Mouse (Mus musculus) thymus, postnatal 14 days (tissue): ENCODE data around the gene Syne3.

Source experiments
- DNase-seq: peaks from one replicate; pipeline ENCODE4 v3.0.0; 2021

Gene Syne3

DNA sequence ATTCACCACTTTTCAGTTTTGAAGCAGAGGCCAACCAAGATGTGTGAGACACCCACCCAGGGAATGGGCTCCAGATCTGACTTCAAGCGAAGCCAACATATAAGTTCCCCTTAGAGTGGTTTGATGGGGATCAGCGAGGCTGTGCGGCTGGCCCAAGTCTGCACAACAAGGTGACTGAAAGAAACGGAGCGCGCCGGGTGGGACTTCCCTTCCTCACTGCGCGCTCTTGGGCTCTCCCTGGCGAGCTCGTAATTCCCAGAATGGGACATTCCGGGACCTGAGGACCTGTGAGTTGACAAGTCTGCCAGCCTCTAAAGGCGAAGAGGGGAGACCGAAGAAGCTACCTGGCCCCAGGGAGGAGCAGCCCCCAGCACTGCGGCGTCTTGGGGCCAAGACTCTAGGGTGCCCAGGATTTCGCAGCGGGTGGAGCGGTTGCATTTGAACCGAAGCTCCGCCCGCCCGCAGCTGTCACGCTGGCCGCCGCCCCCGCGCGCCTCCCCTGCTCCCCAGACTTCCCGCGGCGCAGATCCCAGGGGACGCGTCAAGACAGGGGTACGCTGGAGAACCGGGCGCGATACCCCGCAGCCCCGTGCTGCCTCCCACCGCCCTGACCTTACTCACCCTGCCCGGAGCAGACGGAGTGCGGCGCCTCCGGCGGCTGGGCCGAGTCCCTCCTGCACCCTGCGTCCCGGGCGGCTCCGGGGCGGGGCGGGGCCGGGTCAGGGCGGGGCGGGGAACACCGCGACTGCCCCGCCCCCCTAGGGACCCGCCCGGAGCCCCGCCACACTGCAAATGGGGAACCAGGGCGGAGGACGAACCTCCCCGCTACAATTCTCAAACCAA lies at the start of gene Syne3:
Gene Syne3, minus strand, starts transcription at position 440 of the 843 bp plus-strand sequence.
- DNase-seq, result peak; percentile 89

DNA sequence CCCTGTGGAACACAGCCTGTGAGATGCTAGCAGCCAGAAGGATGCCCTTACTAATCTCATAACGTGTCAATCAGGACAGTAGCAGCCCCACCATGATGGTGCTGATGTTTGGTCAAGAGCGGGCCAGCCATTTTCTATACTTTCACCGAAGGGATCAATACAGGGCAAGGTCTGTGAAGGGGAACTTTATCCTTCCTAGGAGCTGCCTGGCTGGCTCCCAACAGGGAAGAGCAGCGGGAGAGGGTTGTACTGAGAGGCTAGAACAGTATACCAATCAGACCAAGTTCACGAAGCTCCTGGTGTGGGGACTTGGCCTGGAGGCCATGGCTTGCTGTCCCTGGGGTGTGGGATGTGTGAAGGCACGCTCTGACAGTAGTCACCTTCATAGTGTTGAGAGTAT lies 45.7 kb upstream of the Syne3 start:
- DNase-seq, result no peak

DNA sequence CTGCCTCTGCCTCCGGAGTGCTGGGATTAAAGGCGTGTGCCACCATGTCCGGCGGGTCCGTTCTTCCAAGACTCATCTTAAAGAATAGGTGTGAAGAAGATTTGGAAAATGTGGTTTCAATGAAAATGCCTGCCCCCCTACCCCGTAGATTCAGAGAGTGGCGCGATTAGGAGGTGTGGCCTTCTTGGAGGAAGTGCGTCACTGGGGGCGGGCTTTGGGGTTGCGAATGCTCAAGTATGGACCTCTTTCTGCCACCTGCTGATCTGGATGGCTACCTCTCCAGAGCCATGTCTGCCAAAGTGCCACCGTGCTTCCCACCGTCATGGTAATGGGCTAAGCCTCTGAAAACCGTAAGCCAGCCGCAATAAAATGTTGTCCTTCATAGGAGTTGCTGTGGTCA lies 44.4 kb upstream of the Syne3 start:
- no peak for DNase-seq

DNA sequence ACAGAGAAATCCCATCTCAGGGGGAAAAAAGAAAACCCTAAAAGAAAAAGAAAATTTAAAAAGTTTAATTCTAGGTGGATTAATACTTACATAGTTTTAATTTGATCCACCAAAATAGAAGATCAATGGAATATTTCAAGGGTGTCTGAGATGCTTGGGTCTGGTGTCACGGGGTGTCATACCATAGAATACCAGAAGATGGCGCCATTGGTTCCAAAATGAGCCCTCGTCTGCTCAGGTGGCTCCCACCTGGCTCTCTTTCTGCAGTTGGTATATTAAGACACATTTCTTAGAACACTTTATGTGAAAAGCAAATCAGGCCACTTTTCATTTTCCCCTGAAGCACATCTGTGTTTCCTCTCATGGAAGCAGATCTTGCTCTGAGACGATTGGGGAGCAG lies 41.3 kb upstream of the Syne3 start:
- peak; percentile 57 for DNase-seq

DNA sequence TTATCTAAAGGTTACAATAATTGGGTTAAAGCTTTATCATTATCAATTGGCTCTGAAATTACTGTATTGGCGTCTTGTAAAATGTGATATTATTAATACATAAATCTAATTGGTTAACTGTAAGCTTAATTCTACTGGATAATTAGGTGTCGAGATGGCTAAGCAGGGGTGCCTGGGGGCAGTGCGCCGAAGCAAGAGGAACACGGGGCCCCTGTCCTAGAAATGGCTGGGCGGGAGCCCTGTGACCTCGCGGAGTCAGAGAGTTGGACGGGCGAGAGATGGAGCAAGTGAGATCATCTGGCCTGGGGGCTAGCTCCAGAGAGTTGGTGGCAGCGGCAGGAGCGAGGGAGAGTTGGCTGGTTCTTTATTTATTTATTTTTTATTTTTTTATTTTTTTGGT lies 40.2 kb upstream of the Syne3 start:
- no peak for DNase-seq

DNA sequence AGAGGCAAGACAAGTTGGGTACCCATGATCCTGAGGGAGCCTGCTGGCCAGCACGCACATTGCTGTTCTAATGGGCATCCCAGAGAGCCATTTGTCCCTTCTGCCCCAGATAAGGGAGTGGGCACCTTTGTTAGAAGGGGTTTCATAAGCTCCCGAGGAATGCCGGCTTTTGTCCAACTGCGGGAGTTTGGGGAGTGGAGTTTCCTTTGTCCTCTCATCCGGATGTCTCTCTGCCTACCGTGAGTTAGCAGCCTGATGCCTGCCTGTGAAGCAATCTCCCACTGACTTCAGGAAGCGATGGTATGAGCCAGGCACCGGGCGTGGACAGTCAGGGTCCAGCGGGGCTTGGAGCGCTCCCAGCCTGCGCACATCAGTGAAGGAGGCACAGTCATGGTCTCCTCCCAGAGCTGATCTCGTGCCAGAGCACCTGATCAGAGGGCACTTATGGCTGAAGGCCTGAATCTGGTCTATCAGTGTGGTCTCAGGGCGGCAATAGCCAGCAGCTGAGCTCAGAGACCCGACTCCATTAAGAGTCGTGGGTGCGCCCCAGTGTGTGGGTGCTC lies 38.8 kb upstream of the Syne3 start:
- DNase-seq, result no peak

DNA sequence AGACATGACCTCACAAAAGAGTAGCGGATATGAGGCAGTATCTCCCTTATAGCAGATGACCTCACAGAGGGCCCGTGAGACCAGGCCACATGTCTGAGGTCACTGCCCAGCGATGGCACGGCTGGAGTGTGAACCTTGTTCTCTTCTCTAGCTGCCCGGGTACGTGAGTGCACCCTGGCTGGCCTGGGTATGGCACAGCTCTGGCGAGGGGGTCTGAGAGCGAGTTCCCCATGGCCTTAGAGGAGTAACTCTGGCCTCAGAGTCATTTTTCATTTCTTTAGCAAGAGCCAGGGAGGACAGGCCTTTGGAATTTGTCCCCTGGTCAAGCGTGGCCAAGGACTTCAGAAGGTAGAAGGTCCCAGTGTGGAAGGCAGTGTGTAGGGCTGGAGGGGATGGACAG lies 35.2 kb upstream of the Syne3 start:
- no peak for DNase-seq

DNA sequence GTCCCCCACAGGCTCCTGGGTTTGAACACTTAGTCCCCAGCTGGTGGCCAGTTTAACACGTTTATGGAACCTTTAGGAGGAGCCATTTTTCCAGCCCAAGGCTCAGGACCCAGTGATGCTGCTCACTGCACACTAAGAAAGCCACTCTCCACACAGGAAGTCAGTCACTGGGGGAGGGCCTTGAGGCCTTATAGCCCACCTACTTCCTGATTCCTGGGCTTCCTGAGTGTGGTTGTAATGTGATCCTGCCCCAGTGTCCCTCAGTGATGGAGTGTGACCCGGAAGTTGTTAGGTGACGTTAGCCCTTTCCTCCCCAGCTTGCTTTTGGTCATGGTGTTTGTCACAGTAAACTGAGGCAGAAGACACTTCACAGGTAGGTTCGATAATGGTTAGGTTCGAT lies 33.5 kb upstream of the Syne3 start:
- no peak for DNase-seq

DNA sequence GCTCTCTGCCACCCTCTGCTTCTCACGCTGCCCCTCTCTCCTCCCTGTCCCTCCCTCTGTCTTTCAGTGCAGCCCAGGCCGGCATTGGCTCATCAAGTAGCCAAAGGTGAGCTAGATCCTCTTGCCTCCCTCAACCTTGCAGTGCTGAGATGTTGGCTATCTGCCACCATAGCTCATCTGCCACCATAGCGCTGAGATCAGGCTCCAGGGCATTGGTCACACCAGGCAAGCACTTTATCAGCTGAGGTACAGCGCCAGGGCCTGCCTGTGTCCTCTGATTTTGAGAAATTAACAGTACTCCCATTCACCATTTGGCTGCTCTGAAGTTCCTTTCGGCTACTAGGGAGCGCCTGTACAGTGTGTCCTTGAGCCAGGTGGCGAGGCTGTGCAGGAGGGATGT lies 31.3 kb upstream of the Syne3 start:
- DNase-seq, result no peak

DNA sequence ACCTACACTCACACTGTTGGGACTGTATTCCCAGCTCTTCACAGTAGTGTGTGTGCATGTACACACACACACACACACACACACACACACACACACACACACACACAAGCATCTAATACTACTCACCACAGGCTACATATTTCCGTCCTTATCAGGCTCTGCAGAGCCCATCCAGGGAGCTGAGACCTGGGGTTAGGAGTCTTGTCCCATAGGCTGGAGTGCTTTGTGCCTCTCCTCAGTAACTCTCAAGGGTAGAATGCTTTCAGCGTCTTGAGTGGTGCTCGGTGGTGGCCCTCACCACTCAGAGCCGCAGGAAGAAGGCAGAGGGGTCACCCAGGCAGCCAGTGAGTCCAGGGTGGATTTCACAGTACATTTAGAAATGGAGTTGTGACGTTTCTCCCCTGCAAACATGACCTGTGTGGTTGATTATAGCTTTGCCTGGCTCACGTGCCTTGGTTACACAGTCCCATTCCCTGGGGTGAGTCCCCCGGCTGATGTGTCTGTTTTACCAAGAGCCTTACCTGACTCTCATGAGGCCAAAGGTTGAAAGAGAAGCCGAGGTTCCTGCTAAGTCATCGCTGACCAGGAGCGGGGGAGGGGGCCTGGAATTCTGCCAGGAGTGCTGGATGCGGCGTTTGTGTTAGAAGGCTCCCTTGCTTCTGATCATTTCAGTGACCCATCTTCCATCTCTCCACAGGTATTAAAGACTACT lies 30.1 kb upstream of the Syne3 start:
- DNase-seq, result no peak

DNA sequence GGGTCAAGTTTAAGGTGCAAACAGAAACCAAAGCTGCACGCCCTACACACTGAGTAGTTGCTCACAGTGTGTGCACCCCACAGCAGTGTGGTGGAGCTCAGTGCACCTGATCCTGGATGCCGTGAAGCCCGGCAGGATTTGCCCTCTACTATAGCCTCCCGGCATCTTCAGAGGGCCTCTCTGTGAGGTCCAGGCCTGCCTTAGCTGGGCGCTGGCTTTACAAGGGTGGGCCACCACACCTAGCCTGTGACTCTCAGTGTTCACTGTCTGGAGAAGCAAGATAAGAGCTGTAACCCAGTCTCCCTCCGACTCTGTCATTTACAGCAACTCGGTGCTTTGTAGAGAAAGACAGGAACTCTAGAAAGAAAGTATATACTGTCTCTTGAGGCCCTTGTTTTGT lies 29.3 kb upstream of the Syne3 start:
- no peak for DNase-seq

DNA sequence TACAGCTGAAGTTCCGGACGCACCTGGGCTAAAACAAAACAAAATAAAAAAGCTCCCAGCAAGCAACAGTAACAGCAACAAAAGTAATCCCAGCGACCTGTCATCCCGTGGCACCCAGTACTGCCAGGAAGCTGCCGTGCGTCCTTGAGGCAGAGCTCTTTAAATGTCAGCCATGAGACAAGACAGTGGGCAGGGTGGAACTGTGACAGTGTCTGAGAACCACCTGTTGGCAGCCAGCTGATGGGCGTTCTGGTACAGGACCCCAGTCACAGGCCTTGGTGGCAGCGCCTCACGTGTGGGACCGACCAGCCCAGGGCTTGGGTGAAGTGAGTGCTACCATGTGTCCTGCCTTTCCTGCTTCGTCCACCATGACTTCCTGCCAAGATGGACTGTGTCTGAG lies 28.6 kb upstream of the Syne3 start:
- no peak for DNase-seq

DNA sequence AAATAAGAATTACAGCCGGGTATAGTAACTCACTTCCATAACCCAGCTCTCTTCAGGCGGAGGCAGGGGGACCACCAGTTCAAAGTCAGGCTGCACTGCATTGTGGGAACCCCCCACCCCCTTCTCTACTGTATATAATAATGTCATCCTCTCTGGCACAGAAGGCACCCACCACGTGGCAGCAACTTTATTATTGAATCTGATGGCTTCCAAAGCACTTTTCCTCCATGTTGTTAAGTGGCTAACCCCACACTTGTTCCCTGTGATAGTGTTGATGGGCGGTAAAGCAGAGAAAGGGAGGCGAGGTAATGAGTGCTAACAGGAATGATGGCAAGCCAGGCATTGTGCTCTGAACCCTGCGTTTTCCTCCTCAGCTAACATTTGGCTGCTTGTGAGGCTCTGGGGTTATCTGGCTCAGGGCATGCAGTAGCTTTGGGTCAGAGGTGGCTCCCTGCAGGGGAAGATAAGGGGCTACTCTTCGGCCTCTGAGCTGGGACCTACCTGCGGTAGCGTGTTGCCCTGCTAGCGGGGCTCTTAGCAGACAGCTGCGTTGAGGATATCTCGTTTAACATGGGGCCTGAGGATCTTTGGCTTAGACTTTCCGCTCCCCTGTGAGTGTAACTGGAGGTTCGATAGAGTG lies 24.6 kb upstream of the Syne3 start:
- no peak for DNase-seq

DNA sequence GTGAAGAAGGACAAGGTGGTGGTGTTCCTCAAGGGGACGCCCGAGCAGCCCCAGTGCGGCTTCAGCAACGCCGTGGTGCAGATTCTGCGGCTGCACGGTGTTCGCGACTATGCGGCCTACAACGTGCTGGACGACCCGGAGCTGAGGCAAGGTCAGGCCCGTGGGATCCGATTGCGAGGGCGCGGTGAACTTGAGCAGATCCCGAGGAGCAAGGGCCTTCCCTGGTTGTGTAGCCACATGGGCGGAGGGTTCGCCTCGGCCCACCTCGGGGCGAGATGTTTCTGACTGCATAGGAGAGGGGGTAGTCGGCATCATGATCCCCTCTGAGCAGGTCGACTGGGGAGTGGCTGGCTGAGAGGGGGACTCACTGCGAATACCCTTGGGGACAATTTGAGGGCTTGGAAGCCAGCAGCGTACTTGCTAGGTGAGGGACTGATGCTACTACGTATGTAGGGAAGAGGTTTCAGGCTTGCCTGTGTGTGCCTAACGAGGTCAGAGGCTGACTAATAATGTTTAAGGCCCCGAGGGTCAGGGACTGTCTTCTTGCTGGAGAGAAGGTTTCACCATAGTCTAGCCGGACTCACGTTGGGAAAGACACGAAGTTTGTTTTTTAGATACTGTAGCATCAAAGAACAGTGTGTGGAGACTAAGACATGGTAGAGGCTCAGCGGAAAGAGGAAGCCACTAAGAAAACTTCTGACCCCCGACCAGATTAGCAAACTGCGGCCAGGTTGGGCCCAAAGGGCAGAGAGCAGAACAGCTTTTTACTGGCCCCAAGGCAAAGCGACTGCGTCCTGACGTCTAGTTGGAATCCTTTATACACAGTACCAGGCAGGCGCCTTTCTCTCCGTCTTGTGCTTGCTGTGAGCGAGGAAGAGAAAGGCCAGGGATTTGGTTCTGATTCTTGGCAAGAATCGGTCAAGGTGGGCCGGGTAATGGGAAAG lies 23.5 kb upstream of the Syne3 start:
- DNase-seq, result no peak

DNA sequence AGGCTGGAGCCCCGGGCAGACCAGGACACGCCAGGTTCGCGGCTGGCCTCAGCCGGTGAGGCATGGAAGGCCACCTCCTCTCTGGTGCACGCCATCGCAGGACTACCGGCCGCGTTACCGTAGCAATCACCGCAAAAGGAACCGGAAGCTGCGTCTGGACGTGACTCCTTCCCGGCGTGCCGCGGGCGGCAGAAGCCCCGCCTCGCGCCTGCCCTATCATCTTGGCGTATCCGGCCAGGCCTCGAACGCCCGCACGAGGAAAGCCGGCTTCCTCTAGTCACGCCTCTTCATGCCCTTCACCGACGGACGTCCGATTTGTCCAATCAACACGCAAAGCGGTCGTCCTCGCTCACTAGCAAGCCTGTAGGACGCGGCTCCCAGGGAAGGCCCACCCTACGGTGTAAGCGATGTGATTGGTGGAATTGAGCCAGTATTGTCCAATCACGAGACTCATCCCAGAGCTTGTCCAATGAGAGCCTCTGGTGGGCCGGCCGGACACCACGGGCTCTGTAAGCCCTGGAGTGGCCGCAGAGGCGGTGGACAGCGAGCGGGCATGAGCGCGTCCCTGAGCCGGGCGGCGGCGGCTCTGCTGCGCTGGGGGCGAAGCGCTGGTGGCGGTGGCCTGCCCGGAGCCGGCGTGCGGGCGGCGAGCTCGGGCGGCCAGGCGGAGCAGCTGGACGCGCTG lies 22.7 kb upstream of the Syne3 start, which contains the start of gene Glrx5:
Gene Glrx5, plus strand, starts transcription at position 542 of the 685 bp plus-strand sequence.
- peak; percentile 97 for DNase-seq

DNA sequence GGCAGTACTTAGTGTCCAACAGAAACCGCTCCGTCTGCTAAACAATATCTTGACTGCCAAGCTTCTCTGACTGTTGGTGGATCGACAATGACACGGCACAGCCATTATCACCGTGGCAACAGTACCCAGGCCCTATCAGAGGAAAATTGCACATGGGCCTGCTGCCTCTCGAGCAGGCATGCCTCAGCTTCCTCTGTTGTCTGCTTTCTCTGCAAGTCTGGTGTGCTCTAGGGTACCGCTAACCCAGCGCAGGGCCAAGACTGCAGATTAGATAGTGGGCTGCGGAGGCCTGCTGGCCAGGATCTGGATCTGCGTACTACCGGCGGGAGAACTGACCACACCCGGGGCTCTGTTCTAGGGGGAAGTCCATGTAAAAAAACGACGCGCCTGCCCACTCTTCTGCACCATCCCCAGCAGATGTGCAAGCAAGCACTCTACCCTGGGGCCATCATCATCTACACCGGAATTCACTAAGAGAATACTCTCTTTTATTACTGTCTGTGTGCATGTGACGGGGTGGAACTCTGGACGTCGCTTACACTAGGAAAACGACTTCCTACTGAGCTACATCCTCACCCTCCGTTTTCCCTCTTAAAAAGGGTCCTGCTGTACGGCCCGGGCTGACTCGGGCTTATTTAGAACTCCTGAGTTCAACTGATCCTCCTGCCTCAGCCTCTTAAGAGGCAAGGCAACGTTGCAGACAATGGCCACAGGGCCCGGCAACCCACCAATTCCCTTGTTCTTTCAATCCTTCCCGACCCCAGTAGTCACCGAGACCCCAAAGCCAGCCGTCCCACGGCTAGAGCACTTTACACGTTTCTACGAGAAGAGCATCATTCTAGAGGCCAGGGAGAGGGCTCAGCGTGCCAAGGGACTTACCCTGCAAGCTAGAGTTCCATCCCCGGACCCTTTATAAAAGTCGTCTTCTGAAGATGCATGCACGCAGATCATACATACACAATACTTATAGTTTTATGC lies 21.8 kb upstream of the Syne3 start:
- peak; percentile 31 for DNase-seq

DNA sequence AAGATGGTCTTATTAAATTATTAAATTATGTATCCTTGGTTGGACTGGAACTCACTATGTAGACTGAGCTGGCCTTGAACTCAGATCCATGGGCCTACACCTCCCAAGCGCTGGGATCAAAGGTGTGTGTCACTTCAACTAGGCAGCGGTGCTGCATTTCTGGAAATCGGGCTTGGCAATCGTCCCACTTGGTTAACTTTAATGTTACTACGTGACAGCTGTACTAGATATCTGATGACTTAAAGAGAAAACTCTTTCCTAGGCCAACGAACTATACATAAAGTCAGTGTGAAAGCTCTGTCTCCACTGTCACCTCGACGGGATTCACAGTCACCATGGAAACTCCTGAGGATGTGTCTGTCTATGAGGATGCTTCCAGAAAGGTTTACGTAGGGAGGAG lies 20.3 kb upstream of the Syne3 start:
- no peak for DNase-seq

DNA sequence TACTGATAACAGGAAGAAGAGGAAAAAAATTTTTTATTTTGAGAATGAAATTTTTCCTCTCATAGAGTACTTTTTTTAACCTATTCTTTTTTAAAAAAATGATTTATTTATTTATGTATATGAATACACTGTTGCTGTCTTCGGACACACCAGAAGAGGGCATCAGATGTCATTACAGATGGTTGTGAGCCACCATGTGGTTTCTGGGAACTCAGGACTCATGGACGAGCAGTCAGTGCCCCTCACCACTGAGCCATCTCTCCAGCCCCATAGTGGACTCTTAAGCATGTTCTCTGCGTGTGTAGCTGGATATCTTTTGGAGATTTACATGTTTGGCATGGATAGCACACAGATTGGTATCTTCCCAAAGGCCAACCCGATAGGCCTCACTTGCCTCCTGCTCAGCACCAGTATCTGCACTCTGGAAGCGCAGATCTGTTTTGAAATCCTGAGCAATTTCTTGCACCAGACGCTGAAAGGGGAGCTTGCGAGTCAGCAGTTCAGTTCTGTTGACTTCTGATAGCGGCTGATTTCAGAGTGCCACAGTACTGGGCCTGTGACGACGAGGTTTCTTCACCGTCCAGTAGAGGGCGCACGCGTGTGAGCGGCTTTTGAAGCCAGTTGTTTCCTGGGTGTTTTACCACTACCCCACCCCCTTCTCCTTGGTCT lies 17.8 kb upstream of the Syne3 start:
- DNase-seq, result peak; percentile 93

DNA sequence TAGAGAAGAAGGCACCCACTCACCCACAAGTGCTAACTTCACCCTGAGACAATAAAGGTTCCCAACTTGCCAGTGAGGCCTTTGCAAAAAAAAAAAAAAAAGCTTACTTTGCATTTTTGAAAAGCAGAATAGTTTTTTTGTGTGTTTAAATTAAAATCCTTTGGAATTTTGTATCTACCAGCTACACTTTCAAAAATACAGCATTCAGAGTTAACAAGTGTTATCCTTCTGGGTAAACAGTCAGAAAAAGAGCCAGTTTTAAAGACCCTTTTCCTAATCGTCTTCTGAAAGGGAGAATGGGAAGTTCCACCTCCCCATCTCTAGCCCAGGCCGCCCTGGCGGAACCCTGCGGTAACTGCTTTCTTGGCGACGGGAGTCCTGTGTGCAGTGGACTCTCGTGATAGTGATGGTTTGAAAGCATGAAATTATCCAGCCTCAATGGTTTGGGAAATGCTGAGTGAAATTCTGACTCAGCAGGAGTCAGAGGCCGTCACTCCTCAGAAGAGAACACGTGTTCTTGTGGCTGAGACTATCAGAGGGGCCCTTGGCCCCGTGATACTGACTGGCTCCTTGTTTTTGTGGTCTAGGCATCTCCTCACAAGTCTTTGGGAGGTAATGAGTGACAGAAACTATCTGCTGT lies 16.5 kb upstream of the Syne3 start:
- DNase-seq, result no peak
